Mouse (Mus musculus) CD4-positive, CD25-positive, alpha-beta regulatory T cell, adult 4 months (primary cell): ENCODE data around the gene Mrps24. TPM values are rescaled to one million over a fixed set of nuclear protein-coding genes. Genes with fewer than 3 reads are reported as not detected.

ENCODE experiments used
- ATAC-seq: one replicate; pipeline ENCODE4 v1.8.0; 2017
- polyA plus RNA-seq, 2 experiments: library from polyadenylated mRNA; unstranded; fragments of 100-300 nt; shearing (Covaris generic); gene quantifications; one replicate each; pipeline ENCODE4 v1.2.1; 2017

The Mrps24 gene
- polyA plus RNA-seq, 2 experiments from 2014 or later: 39.0 to 47.3 TPM

DNA sequence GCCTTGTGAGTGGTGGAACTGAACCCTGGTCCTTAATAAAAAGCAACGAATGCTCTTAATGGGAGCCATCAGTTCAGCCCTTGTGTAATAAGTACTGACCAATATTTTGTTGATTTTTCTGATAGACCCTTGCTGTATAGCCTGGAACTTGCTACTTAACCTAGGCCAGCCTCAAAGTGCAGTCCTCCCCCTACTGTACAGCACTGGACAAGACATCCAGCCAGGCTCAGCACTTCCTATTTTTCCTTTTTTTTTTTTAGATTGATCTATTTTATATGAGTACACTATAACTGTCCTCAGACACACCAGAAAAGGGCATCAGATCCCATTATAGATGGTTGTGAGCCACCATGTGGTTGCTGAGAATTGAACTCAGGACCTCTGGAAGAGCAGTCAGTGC, 12.1 kb downstream of the Mrps24 start:
- no peak for ATAC-seq

DNA sequence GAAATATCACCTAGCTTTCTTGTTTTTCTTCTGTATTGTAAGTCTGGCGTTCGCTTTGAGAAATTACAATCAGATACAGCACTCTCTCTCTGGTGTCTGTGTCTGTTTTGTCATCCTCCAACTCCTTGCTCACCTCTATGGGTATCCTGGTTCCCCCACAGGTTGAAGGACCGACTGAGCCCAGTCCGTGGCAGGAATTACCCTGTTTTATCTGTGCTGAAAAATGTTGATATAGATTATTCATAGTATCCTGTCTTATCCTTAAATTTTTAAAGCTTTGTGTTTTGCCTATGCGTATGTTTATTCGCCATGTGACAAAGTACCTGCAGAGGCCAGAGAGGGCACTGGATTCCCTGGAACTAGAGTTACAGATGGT, 12.5 kb downstream of the Mrps24 start:
- ATAC-seq: no peak

DNA sequence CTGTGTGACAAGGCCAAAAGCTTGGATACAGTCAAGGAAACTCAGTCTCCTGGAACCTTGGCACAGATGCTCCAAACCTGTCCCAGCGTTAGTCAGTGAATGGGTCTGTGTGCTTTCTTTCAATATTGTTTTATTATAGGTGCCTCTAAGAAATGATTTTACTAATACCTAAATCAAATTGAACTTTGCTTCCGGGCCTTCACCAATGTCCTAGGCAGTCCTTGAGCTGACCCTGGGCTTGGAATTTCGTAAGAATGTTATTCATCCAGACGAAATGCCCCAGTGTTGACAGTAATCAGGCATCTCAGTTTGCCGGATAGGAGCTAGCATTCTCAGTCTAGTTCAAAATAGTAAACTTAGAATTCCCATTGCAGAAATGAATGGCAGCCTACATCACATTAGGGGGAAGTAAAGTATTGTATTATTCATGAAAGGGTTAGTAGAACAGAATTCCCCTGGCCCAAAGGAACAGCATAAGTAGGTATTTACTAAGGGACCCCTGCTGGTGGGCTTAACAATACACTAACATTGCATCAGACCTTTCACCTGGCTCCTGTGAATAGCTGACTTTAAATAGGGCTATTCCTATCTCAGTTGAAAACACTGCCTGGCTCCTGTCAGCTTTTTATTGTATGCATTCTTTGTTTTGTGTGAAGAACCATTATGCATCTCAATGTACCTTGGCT, 13.1 kb downstream of the Mrps24 start:
- no peak for ATAC-seq

DNA sequence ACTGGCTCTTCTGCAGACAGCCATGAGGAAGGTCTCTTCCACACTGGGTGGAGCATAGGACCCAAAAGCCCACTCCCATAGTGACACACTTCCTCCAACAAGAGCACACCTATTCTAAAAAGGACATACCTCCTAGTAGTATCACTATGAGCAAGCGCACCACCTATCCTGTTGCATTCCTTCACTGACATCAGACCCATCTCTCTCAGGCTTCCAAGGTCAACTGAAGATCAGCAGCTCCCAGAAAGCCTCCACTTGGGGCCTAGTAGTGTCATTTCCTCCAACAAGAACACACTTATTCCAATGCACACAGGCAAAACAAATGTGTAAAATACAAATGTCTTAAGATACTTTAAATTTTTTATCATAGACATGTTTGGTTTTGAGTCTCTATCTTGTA, 13.7 kb downstream of the Mrps24 start:
- no peak for ATAC-seq

DNA sequence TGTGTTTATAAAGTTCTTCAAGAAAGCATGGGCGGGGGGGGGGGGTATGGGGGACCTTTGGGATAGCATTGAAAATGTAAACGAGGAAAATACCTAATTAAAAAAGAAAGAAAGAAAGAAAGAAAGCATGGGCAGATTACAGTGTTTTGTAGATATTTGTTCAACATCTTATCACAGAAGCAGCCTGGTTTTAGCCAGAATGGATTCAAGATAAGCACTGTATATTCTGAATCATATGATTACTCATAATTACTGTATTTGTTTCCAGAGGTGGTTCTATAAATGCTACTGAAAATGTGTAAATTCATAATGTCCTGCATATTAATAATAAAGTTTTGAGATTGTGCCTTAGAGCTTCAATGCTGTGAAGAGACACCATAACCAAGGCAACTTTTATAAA, 14.2 kb downstream of the Mrps24 start:
- ATAC-seq: no peak

DNA sequence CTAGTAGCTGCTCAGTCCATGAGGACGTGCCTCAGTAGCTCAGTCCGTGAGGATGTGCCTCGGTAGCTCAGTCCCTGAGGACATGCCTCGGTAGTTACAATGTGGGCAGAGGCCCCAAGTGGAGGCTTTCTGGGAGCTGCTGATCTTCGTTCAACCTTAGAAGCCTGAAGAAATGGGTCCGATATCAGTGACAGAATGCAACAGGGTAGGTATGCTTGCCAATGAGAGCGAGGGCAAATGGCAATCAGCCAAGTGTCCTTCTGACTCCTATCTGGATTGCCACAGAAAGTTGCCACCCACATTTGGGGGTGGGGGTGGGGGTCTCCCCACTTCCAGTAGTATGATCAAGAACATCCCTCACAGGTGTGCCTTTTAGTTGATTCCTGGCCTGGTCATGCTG, 14.7 kb downstream of the Mrps24 start:
- ATAC-seq: no peak

DNA sequence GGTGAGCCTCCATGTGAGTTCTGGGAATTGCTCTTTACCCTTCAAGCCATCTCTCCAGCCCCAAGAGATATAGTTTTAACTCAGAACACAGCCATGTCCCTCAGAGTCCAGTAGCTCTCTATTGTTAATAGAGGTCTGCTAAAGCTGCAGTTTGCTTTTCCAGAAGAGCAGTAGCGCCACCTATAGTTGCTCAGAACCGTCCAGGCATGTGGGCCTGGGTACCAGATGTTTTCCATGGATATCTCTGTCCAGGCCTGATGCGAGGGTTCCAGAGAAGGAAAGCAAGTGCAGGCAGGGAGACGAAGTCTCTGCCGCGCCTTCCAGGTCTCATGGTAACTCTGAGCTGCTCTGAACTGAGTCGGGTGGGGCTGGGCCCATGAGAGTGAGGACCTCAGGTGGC, 23.7 kb downstream of the Mrps24 start:
- ATAC-seq: no peak

DNA sequence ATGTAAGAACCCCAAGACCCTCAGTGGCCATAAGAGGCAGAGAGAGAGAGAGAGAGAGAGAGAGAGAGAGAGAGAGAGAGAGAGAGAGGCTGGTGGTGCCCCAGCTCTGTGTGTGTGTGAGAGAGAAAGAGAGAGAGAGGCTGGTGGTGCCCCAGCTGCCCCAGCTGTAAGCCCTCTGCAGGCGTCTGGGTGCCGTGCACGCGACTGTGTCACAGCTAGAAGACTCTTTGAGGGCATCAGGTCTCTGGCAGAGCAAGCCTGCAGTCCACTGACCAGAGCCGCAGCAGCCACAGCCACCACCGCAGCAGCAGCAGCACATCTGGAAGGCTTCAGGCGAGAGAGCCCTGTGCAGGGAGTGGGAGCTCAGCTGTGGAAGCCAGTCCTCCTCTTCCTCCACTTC, 31.2 kb downstream of the Mrps24 start:
- ATAC-seq: no peak

DNA sequence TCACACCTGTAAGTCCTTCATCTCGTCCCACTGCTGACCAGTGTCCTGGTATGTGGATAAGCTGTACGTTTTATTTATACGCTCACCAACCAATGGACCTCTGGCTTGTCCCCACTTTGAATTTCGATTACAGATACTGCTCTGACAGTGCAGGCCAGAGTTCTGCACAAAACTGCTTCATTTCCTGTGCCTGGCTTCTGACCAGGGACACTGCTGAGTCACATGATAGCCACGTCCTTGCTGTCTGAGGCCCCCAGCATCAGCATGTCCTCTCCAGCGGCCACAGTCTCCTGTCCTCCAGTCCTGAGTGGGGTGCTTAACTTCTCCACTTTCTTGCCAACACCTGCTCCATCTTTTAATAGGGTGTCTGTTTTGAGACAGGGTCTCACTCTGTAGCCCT, 32.9 kb downstream of the Mrps24 start:
- no peak for ATAC-seq

Other genes with a start within 250 kb of the Mrps24 start
- 10 to 100 TPM; 38.9 to 44.7 TPM for gene Xbp1, start 195.0 kb downstream of the Mrps24 start, polyA plus RNA-seq
- 1 to 10 TPM; 2.9 to 5.2 TPM for gene Ccdc117, start 173.5 kb downstream of the Mrps24 start, polyA plus RNA-seq
- not detected for gene Ankrd36, start 146.0 kb downstream of the Mrps24 start, polyA plus RNA-seq
- 1 to 10 TPM; 5.2 to 9.1 TPM for gene Urgcp, start 46.7 kb upstream of the Mrps24 start, polyA plus RNA-seq
- gene Dbnl, start 72.8 kb upstream of the Mrps24 start, polyA plus RNA-seq: 100 to 1,000 TPM; 121 to 155 TPM
- gene Pgam2, start 88.1 kb upstream of the Mrps24 start, polyA plus RNA-seq: 1 to 10 TPM in 1 of 2 experiments, not detected in 1; 3.0 TPM
- gene Polm, start 122.3 kb upstream of the Mrps24 start, polyA plus RNA-seq: 10 to 100 TPM; 17.2 to 37.5 TPM
- under 1 TPM; 0.35 to 0.51 TPM for gene Aebp1, start 146.3 kb upstream of the Mrps24 start, polyA plus RNA-seq
- gene Pold2, start 162.6 kb upstream of the Mrps24 start, polyA plus RNA-seq: 10 to 100 TPM; 29.7 to 67.2 TPM
- gene Myl7, start 183.1 kb upstream of the Mrps24 start, polyA plus RNA-seq: not detected
- gene Gck, start 234.4 kb upstream of the Mrps24 start, polyA plus RNA-seq: not detected
- 10 to 100 TPM; 28.1 to 31.5 TPM for gene Ykt6, start 240.0 kb upstream of the Mrps24 start, polyA plus RNA-seq